Mouse (Mus musculus): ENCODE results near the gene Urb1.

DNA sequence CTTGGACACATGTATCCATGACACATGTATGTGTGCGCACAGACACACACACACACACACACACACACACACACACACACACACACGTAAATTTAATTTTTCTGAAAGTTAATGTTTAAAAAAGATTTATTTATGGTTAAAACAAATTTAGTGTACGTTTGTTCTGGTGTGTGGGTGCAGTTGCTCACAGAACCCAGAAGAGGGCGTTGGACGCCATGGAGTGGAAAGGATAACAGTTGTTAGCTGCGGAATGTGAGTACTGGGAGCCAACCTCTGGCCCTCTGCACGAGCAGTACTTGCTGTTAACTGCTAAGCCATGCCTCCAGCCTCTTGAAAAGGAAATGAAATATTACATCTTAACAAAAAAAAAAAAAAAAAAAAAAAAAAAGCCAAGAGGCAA is 16.2 kb upstream of the Urb1 start, which contains the start of gene Eva1c:
- no peak for TF ChIP-seq GATA1 (IDR thresholded peaks at IDR 0.05; ENCODE audit: borderline replicate concordance, low read length)
- no peak for TF ChIP-seq FLI1 (IDR thresholded peaks at IDR 0.05; ENCODE audit: low read length)

All from megakaryocyte, embryonic 14.5 days (primary cell).